Mouse (Mus musculus) CH12.LX (cell line): Measurements from ENCODE around the gene Pdcd6.

Source experiments
- CHD1 ChIP-seq: IDR thresholded peaks from 2 replicates; pipeline ENCODE4 v1.6.1; 2012; ENCODE audit warnings: low read depth, low read length, improper control_type of control experiment, inconsistent platforms
- CTCF ChIP-seq, 2 experiments: IDR thresholded peaks in 1 of 2; conservative IDR thresholded peaks in 1 of 2; 2 replicates each; pipeline ENCODE4 v1.5.1; 2011 to 2012; ENCODE audit warnings: low read depth in 2 of 2, low read length in 2 of 2, improper control_type of control experiment in 1 of 2, inconsistent platforms in 1 of 2, mild to moderate bottlenecking in 1 of 2, moderate library complexity in 1 of 2
- JUN ChIP-seq: IDR thresholded peaks from 2 replicates; pipeline ENCODE4 v1.6.1; 2011; ENCODE audit warnings: low read depth, mild to moderate bottlenecking, low read length, improper control_type of control experiment, moderate library complexity; ENCODE audit not compliant: insufficient read depth
- KAT2A ChIP-seq: IDR thresholded peaks from 2 replicates; pipeline ENCODE4 v1.6.1; 2012; ENCODE audit warnings: low read length, improper control_type of control experiment, inconsistent platforms; ENCODE audit not compliant: insufficient replicate concordance
- PAX5 ChIP-seq: IDR thresholded peaks from 2 replicates; pipeline ENCODE4 v1.6.1; 2012; ENCODE audit warnings: low read length, inconsistent platforms, mixed read lengths

GRCm38 (mm10) chr13:74282299-74282698 is 35.1 kb downstream of the Pdcd6 start:
- no peak for TF ChIP-seq CHD1
- TF ChIP-seq CTCF (conservative IDR thresholded peaks at IDR 0.05 in 1 of 2, IDR thresholded peaks at IDR 0.05 in 1 of 2; ENCODE audit: low read depth in 2 of 2, low read length in 2 of 2), result no peak
- TF ChIP-seq KAT2A, result no peak
- TF ChIP-seq JUN, result no peak
- TF ChIP-seq PAX5, result no peak
